Mouse (Mus musculus): Measurements from ENCODE around the gene Enc1.

DNA sequence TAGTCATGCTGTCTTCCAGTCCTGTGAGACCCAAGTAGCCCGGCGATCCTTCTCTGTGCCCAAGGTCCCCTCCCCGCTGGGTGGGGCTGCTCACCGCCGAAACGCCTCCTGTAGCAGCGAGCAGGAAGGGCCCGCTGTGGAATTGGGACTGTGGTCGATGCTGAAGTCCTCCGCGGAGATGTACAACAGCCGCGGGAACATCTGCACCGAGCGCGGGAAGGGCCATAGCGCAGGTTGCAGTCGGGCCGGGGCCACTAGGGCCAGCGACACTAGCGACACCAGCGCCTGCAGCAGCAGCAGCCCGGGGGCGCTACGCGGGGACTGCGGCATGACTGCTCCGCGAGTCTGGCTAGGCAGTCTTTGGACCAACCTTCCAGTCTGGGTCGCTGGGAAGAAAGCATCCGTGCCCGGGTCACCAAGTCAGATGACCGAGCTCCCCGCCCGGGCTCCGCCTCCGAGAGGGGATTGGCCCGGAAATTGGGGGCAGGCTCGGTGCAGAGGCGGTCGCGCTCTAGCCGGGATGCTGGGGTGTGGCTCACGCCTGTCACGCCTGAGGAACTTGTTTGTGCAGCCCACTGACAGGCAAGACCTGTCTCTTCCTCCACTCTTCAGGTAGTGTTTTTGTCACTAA is 42.9 kb upstream of the Enc1 start, which contains the start of gene Hexb:
- TF ChIP-seq POLR2A (IDR thresholded peaks at IDR 0.05; ENCODE audit: insufficient read depth, low read depth, low read length): peak; percentile 89
- TF ChIP-seq CTCF (IDR thresholded peaks at IDR 0.05): peak; percentile 49
- no peak for TF ChIP-seq EP300 (IDR thresholded peaks at IDR 0.05; ENCODE audit: insufficient read depth, low read depth, low read length)

Data from heart, adult 2 months (tissue).